Mouse (Mus musculus) cerebellum, adult 2 months (tissue): ENCODE measurements around the gene Ntsr2.

Experiments
- CTCF ChIP-seq: fragments of 200-500 bp; IDR thresholded peaks from 2 replicates; pipeline ENCODE4 v1.5.1; 2011; ENCODE audit warnings: low read depth, mild to moderate bottlenecking, control low read depth, low read length, moderate library complexity, borderline replicate concordance; ENCODE audit not compliant: insufficient read depth
- POLR2A ChIP-seq: fragments of 200-500 bp; IDR thresholded peaks from 2 replicates; pipeline ENCODE4 v1.6.1; 2011; ENCODE audit warnings: low read length, control low read depth, borderline replicate concordance; ENCODE audit not compliant: insufficient read depth

DNA sequence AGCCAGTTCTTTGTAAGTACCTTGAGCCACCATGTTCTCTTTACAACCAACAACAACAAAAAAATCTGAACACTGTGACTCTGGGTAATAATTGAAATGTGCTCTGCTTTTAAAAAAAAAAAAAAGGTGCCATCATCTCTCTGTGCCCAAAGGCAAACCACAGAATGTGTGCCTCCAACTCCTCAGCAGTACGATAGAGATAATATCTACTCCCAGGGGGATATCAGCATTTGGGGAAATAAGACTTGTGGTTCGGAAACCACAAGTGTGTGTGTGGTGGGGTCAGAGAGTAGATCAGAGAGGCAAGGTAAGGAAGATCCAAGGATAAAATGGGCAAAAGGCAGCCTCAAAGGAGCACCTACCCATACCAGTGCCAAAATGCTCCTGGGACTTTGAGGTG, 21.8 kb upstream of the Ntsr2 start:
- TF ChIP-seq CTCF = no peak
- TF ChIP-seq POLR2A = no peak
